Mouse (Mus musculus): ENCODE data around the gene Gm49776. TPM values are rescaled to one million over a fixed set of nuclear protein-coding genes. Genes with fewer than 3 reads are reported as not detected.

Gm49776 gene
- not detected in 2 replicates for polyA plus RNA-seq (2012)

DNA sequence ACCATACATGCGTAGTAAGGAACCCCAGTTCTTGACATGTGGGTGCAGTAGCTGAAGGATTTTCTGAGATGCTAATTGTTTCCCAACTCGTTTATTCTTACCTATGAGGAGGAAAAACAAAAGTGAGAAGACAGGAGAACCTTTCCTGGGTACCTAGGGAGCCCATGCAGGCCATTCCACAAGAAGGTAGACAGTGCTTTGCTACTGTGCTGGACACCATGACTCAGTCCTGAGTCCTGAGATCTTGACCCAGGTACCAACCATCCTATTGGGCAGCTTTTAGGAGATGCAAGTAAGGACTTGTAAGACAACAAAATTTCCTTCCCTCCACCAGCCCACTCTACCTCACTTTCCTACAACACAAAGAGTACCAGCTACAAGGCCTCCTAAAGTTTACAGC is at the start of gene Gm49776:
Gene Gm49776 (minus strand): TSS at position 101 of the 400 bp plus-strand sequence.

DNA sequence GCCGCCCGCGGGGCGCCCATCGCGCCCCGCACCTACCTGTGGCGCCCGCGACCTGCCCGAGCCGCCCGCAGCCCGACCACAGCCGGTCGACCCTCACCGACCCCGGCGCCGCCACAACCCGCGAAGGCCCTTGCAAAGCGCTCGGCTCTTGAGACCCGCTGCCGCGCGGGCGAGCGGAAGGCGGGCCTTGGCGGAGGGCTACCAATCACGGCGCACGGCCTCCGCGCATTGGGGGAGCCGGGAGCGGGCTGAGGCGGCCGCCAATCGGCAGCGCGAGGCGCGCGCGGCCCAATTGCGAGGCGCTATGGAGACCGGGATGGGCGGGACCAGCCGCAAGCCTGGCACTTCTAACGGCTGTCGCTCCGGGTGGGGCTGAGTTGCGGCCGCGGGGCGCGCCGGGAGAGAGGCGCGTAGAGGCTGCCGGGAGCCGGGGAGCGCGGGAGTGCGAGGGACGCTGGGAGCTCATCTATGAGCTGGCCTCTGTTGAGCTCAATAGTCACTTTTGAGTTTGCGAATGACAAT is 31.0 kb upstream of the Gm49776 start, which contains the start of gene Dgcr8:
Gene Dgcr8 (minus strand): TSS at position 180 of the 522 bp plus-strand sequence.

DNA sequence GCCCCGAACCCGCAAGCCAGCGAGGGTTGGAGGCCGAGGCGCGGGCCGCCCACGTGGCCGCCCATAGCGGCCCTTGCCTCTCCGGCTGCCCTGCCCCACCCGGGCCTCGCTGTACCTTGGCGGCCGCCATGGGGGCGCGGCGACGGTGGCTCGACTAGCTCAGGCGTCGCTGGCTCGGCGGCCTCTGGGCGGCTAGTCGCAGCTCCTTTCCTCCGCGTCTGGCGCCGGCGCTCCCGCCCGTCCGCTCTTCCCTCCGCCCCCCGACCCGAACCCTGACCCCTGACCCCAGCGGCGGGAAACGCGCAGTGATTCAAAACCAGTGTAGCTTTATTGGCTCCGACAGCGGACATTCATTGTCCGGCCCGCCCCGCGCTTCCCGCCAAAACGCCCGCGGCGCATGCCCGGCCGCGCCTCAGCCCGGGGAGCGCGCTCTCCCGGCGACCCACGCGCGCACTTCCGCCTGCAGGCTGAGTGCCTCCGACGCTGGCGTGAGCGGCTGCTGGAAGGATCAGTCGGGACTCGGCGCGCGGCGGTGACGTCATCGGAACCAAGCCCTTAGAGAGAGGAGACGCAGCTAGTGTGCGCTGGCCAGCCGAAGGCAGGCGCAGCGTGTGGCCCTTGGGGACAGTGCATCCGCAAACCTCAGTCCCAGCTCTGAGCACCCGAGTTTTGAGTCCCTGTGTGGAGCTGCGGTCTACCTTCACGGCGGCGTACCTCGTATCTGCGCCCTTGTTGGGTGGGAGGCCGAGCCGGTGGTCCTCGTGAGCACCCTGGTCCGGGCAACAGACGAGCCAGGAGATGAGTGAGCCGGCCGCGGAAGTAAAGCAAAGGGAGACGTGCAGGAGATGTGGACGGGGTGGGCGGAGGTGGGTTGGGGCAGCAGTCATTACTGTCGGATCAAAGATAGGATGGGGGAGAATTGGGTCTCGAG is 9.4 kb downstream of the Gm49776 start, which contains the start of the genes Trmt2a and Ranbp1:
Gene Trmt2a (plus strand): TSS at position 247 of the 931 bp plus-strand sequence.
Gene Ranbp1 (minus strand): TSS at position 300 of the 931 bp plus-strand sequence.

DNA sequence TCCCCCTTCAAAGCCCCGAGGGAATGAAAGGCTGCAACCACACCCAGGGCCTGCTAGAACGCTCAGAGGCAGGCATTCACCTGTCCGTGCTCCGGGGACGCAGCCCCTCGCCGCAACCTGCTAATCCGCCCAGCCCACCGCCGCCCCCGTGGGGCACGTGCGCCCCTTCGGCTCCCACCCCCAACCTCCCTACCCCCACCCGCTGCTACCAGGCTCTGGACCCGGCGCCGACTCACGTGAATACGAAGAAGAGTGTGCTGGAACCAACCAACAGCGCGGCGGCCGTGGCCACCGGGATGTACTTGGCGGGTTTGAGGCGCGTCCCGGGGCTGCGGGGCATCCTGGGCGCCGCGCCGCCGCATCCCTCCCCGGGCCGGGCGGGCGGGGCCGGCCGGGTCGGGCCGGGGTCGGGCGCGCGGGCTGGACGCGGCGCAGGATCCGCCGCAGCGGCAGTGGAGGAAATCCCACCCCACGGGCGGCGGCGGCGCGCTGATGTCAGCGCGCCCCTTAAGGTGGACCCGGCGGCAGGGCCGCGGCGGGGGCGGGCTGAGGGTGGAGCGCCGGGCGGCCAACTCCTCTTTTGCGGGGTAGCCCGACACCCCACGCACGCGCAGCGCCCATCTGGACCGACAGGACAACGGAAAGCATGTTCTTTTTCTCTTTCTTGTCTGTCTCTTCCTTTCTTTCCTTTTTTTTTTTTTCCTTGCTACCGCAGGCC is 23.3 kb downstream of the Gm49776 start, which contains the start of gene Zdhhc8:
Gene Zdhhc8 (minus strand): TSS at position 466 of the 718 bp plus-strand sequence.

DNA sequence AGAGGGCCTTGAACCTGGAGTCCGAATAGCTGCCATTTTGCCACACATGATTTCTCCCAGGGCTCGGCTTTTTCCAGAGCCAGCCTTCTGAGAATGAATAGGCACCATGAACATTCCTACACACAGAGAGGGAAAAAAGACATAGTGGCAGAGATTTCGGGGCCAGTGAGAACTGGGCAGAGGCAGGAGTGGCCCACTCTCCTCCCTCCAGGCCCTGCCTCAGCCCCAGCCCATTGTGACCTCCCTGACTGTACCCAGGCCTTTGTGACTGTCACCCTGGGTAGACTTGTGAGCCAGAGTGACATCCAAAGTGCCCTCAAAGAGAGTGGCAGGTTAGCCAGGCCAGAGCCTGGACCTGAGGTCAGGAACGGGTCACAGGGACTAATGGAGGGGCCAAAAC is 40.5 kb downstream of the Gm49776 start, which contains the start of gene Ccdc188:
Gene Ccdc188 (plus strand): TSS at position 301 of the 400 bp plus-strand sequence.

Other genes starting within 250 kb of the Gm49776 start
- gene Dgcr6, start 205.5 kb downstream of the Gm49776 start, polyA plus RNA-seq (2012) = 17.2 and 21.6 TPM in 2 replicates
- gene Prodh, start 168.1 kb downstream of the Gm49776 start, polyA plus RNA-seq (2012) = 32.2 and 38.4 TPM in 2 replicates
- gene Rtn4r, start 130.7 kb downstream of the Gm49776 start, polyA plus RNA-seq (2012) = 17.9 and 20.1 TPM in 2 replicates
- gene Ccdc188, start 40.4 kb downstream of the Gm49776 start, polyA plus RNA-seq (2012) = not detected in 2 replicates
- 98.1 and 106 TPM in 2 replicates for gene Zdhhc8, start 23.2 kb downstream of the Gm49776 start, polyA plus RNA-seq (2012)
- 75.2 and 82.3 TPM in 2 replicates for gene Trmt2a, start 9.6 kb downstream of the Gm49776 start, polyA plus RNA-seq (2012)
- 993 and 1,045 TPM in 2 replicates for gene Ranbp1, start 9.6 kb downstream of the Gm49776 start, polyA plus RNA-seq (2012)
- 5.6 and 7.1 TPM in 2 replicates for gene Dgcr8, start 30.9 kb upstream of the Gm49776 start, polyA plus RNA-seq (2012)
- gene Tango2, start 89.8 kb upstream of the Gm49776 start, polyA plus RNA-seq (2012) = 13.4 and 21.9 TPM in 2 replicates
- gene Arvcf, start 89.9 kb upstream of the Gm49776 start, polyA plus RNA-seq (2012) = 9.6 and 15.0 TPM in 2 replicates
- 16.9 and 21.2 TPM in 2 replicates for gene Txnrd2, start 168.1 kb upstream of the Gm49776 start, polyA plus RNA-seq (2012)
- 45.8 and 47.0 TPM in 2 replicates for gene Comt, start 168.5 kb upstream of the Gm49776 start, polyA plus RNA-seq (2012)
- 9.5 and 11.6 TPM in 2 replicates for gene Gnb1l, start 240.4 kb upstream of the Gm49776 start, polyA plus RNA-seq (2012)
- gene Rtl10, start 240.6 kb upstream of the Gm49776 start, polyA plus RNA-seq (2012) = 3.4 and 3.5 TPM in 2 replicates